Mouse (Mus musculus): Measurements from ENCODE around the gene Patl2. TPM values are rescaled to one million over a fixed set of nuclear protein-coding genes. Genes with fewer than 3 reads are reported as not detected.

The Patl2 gene
- total RNA-seq, 2 experiments from 2014 or later: not detected

DNA sequence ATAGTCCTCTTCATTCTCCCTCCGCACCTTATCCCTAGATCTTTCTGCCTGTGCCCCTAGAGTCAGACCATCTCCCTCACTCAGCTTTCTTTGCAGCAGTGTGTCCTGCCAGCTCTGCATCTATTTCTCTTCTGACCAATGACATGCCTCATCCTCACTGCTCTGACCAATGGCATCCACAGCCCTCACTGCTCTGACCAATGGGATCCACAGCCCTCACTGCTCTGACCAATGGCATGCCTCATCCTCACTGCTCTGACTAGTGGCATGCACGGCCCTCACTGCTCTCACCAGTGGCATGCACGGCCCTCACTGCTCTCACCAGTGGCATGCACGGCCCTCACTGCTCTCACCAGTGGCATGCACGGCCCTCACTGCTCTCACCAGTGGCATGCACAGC, 88.3 kb downstream of the Patl2 start:
- ATAC-seq (replicated peaks; ENCODE audit: low FRiP score, poor library complexity, severe bottlenecking): peak; percentile 34; the same call in 1 of the 2 replicates

DNA sequence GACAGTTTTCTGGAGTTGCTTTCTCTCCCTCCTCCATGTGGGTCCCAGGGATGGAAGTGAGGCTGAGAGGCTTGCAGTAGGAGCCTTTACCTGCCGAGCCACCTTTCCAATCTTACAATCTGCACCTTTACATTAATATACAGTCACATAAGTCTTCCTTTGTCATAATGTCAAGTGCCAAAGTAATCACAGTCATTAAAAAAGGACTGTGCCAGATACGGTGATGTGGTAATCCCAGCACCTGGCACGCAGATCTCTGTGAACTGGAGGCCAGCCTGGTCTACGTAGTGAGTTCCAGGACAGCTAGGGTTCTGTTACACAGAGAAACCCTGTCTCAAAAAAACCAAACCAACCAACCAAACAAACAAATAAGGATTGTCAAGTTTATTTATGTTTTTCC, 92.1 kb downstream of the Patl2 start:
- ATAC-seq (replicated peaks; ENCODE audit: low FRiP score, poor library complexity, severe bottlenecking): no peak

DNA sequence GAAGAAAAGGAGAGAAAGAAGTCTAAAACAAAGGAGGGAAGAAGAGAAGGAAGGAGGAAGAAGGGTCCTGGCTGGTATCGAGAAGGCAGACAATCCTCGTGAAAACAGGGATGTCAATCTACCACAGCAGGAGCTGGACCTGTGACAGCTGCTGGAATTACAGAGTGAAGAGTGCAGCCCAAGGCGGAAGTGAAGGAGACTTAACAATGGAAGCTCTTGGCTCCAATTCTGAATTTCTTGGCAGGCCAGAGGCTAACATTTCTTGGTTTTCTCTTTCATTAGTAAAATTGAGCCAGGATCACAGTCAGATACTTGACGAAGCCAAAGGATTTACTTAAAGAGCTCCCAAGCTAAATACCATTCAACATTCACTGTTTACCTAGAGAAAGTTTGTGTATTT, 99.5 kb downstream of the Patl2 start:
- ATAC-seq (replicated peaks; ENCODE audit: low FRiP score, poor library complexity, severe bottlenecking): no peak

DNA sequence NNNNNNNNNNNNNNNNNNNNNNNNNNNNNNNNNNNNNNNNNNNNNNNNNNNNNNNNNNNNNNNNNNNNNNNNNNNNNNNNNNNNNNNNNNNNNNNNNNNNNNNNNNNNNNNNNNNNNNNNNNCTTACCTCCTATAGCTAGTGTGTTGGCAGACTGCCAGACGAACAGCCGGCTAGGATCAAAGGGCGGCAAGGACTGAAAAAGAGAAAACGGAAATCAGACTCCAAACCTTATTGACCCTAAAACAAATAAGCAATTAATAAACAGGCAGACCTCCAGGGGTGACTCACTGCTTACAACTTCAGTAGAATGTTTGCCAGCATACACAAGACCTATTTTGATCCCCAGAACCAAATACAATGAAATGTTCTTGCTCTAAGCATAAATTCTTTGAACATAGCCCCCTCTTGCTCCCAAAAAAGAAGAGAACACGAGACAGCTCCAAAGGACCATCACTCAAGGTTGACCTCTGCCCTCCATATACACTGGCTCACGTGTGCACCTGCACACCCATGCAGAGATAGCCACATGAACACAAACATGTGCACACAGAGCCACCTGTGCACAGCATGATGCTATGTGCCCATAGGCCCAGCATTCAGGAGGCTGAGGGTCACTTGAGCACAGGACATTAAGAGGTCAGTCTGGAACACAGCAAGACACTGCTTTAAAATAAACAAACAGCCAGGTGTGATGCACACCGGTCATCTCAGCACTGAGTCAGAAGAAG, 104.1 kb downstream of the Patl2 start:
- no peak for ATAC-seq (replicated peaks; ENCODE audit: low FRiP score, poor library complexity, severe bottlenecking)

Other genes with a start within 250 kb of the Patl2 start
- 40.7 and 98.1 TPM in 2 replicates for gene Ctdspl2, start 230.2 kb downstream of the Patl2 start, total RNA-seq (2015; ENCODE audit: low replicate concordance)
- gene Ctdspl2, start 230.2 kb downstream of the Patl2 start, total RNA-seq (2017; ENCODE audit: low replicate concordance): 66.6 and 92.0 TPM in 2 replicates
- gene Mageb3, start 230.1 kb downstream of the Patl2 start, total RNA-seq (2015; ENCODE audit: low replicate concordance): not detected in 2 replicates
- gene Mageb3, start 230.1 kb downstream of the Patl2 start, total RNA-seq (2017; ENCODE audit: low replicate concordance): not detected in 2 replicates
- 15.5 and 21.6 TPM in 2 replicates for gene Eif3j1, start 157.6 kb downstream of the Patl2 start, total RNA-seq (2015; ENCODE audit: low replicate concordance)
- gene Eif3j1, start 157.6 kb downstream of the Patl2 start, total RNA-seq (2017; ENCODE audit: low replicate concordance): 25.6 and 31.8 TPM in 2 replicates
- gene Spg11, start 67.8 kb downstream of the Patl2 start, total RNA-seq (2015; ENCODE audit: low replicate concordance): 3.2 and 5.0 TPM in 2 replicates
- gene Spg11, start 67.8 kb downstream of the Patl2 start, total RNA-seq (2017; ENCODE audit: low replicate concordance): 6.1 and 6.2 TPM in 2 replicates
- gene B2m, start 38.5 kb downstream of the Patl2 start, total RNA-seq (2015; ENCODE audit: low replicate concordance): 1,990 and 2,125 TPM in 2 replicates
- gene B2m, start 38.5 kb downstream of the Patl2 start, total RNA-seq (2017; ENCODE audit: low replicate concordance): 900 and 923 TPM in 2 replicates
- gene Trim69, start 25.5 kb downstream of the Patl2 start, total RNA-seq (2015; ENCODE audit: low replicate concordance): 1.4 TPM in 1 of 2 replicates, not detected in the other
- 1.7 TPM in 1 of 2 replicates, not detected in the other for gene Trim69, start 25.5 kb downstream of the Patl2 start, total RNA-seq (2017; ENCODE audit: low replicate concordance)
- not detected in 2 replicates for gene Terb2, start 83 bp upstream of the Patl2 start, total RNA-seq (2015; ENCODE audit: low replicate concordance)
- gene Terb2, start 83 bp upstream of the Patl2 start, total RNA-seq (2017; ENCODE audit: low replicate concordance): not detected in 2 replicates
- gene Sord, start 48.6 kb upstream of the Patl2 start, total RNA-seq (2015; ENCODE audit: low replicate concordance): 23.8 and 32.3 TPM in 2 replicates
- 29.5 and 35.8 TPM in 2 replicates for gene Sord, start 48.6 kb upstream of the Patl2 start, total RNA-seq (2017; ENCODE audit: low replicate concordance)
- not detected in 2 replicates for gene Duox2, start 112.3 kb upstream of the Patl2 start, total RNA-seq (2015; ENCODE audit: low replicate concordance)
- gene Duox2, start 112.3 kb upstream of the Patl2 start, total RNA-seq (2017; ENCODE audit: low replicate concordance): not detected in 2 replicates
- not detected in 2 replicates for gene Duoxa2, start 112.7 kb upstream of the Patl2 start, total RNA-seq (2015; ENCODE audit: low replicate concordance)
- gene Duoxa2, start 112.7 kb upstream of the Patl2 start, total RNA-seq (2017; ENCODE audit: low replicate concordance): not detected in 2 replicates
- gene Duoxa1, start 127.5 kb upstream of the Patl2 start, total RNA-seq (2015; ENCODE audit: low replicate concordance): not detected in 2 replicates
- not detected in 2 replicates for gene Duoxa1, start 127.5 kb upstream of the Patl2 start, total RNA-seq (2017; ENCODE audit: low replicate concordance)
- gene Duox1, start 129.5 kb upstream of the Patl2 start, total RNA-seq (2015; ENCODE audit: low replicate concordance): not detected in 2 replicates
- gene Duox1, start 129.5 kb upstream of the Patl2 start, total RNA-seq (2017; ENCODE audit: low replicate concordance): not detected in 2 replicates
- gene Shf, start 183.0 kb upstream of the Patl2 start, total RNA-seq (2015; ENCODE audit: low replicate concordance): 11.3 and 15.1 TPM in 2 replicates
- 9.0 and 22.3 TPM in 2 replicates for gene Shf, start 183.0 kb upstream of the Patl2 start, total RNA-seq (2017; ENCODE audit: low replicate concordance)
- gene Slc28a2, start 240.3 kb upstream of the Patl2 start, total RNA-seq (2015; ENCODE audit: low replicate concordance): 9.7 and 23.1 TPM in 2 replicates
- gene Slc28a2, start 240.3 kb upstream of the Patl2 start, total RNA-seq (2017; ENCODE audit: low replicate concordance): 8.8 and 10.7 TPM in 2 replicates